15 mouse cellular contexts compared by ENCODE assay signal in genomic region chr3:84032933-84033730, GRCm38 (mm10). TPM values are rescaled to one million over a fixed set of nuclear protein-coding genes. Genes with fewer than 3 reads are reported as not detected.
A peak's percentile ranks its signal among the peaks of the same experiment; 100 is the strongest.
DNase-seq lines count a peak whose midpoint lies in the region; ATAC-seq lines count a peak whose summit lies in the region.
"Had no signal": no experiment of that assay in that cellular context is flagged by ENCODE, and none has a peak within 500 bp of the region (broad histone marks: within the 10 kb centered on the region; RNA-seq: fewer than 3 reads in every experiment).

No protein-coding gene starts in this region.

- H3K36me3 ChIP-seq in liver, embryonic 12.5 days = peaks cover 54% of the 10 kb centered on the region
- H3K36me3 ChIP-seq in embryonic facial prominence, embryonic 10.5 days (replicated peaks) = peaks cover 90% of the 10 kb centered on the region
- H3K36me3 ChIP-seq in forebrain, embryonic 16.5 days (ENCODE audit: control insufficient read depth, insufficient read depth) = 0 out of 2 replicates have a peak, but pooled peaks cover 2% of the 10 kb centered on the region
- peaks cover 7% of the 10 kb centered on the region; the same call in 1 of the 2 replicates for H3K36me3 ChIP-seq in midbrain, embryonic 11.5 days (ENCODE audit: control insufficient read depth, insufficient read depth, low read length)

- no peak overlapping the region for H3K4me3 ChIP-seq in liver, embryonic 12.5 days
- H3K4me3 ChIP-seq in embryonic facial prominence, embryonic 10.5 days = no peak overlapping the region
- no peak overlapping the region for H3K4me3 ChIP-seq in forebrain, embryonic 16.5 days (replicated peaks; ENCODE audit: low read length)
- H3K4me3 ChIP-seq in midbrain, embryonic 11.5 days (ENCODE audit: low read depth, low read length) = no peak overlapping the region
- H3K4me3 ChIP-seq: embryonic facial prominence, embryonic 12.5 days had no signal

- intact Hi-C loops in gastrocnemius, postnatal 36 days (cut with DNase I) = no loop called here

- H3K27ac ChIP-seq in liver, embryonic 12.5 days = peak overlapping the region; percentile 97
- H3K27ac ChIP-seq in embryonic facial prominence, embryonic 10.5 days (replicated peaks) = peak overlapping the region; percentile 44
- H3K27ac ChIP-seq in forebrain, embryonic 16.5 days (ENCODE audit: low read length) = no peak overlapping the region
- no peak overlapping the region for H3K27ac ChIP-seq in midbrain, embryonic 11.5 days (ENCODE audit: low read depth, low read length)
- H3K27ac ChIP-seq: embryonic facial prominence, embryonic 12.5 days had no signal

- 80% methylated on average over 10 of the region's 10 CpGs for WGBS in liver, embryonic 12.5 days (ENCODE audit: insufficient replicate concordance)
- whole genome bisulfite sequencing in embryonic facial prominence, embryonic 10.5 days = 76% methylated on average over 10 of the region's 10 CpGs
- 75% methylated on average over 10 of the region's 10 CpGs for WGBS in forebrain, embryonic 16.5 days
- WGBS in midbrain, embryonic 11.5 days = 83% methylated on average over 10 of the region's 10 CpGs

- ATAC-seq in liver, embryonic 12.5 days = no peak
- no peak for ATAC-seq in forebrain, embryonic 16.5 days
- 0 out of 2 replicates have a peak, but pooled peaks have one; percentile 17 for ATAC-seq in midbrain, embryonic 11.5 days (ENCODE audit: low FRiP score)

- H3K4me1 ChIP-seq in liver, embryonic 12.5 days = peaks cover 54% of the 10 kb centered on the region
- H3K4me1 ChIP-seq in embryonic facial prominence, embryonic 10.5 days = peaks cover 51% of the 10 kb centered on the region
- peaks cover 62% of the 10 kb centered on the region for H3K4me1 ChIP-seq in forebrain, embryonic 16.5 days (replicated peaks; ENCODE audit: control insufficient read depth, insufficient read depth, low read length)
- H3K4me1 ChIP-seq in midbrain, embryonic 11.5 days (ENCODE audit: control insufficient read depth, insufficient read depth, low read length) = peaks cover 24% of the 10 kb centered on the region

- peak overlapping the region; percentile 97; the same call in 1 of the 2 replicates for H3K4me2 ChIP-seq in liver, embryonic 12.5 days
- H3K4me2 ChIP-seq in forebrain, embryonic 16.5 days (ENCODE audit: low read length) = peak overlapping the region; percentile 19; the same call in 1 of the 2 replicates
- H3K4me2 ChIP-seq in midbrain, embryonic 11.5 days = no peak overlapping the region
- H3K4me2 ChIP-seq: embryonic facial prominence, embryonic 12.5 days had no signal

- no peaks in the 10 kb centered on the region for H3K9me3 ChIP-seq in liver, embryonic 12.5 days (replicated peaks)
- no peaks in the 10 kb centered on the region for H3K9me3 ChIP-seq in embryonic facial prominence, embryonic 10.5 days
- no peaks in the 10 kb centered on the region for H3K9me3 ChIP-seq in forebrain, embryonic 16.5 days (ENCODE audit: control insufficient read depth, low read length)
- H3K9me3 ChIP-seq in midbrain, embryonic 11.5 days (ENCODE audit: control insufficient read depth, low read length) = no peaks in the 10 kb centered on the region
- H3K9me3 ChIP-seq: embryonic facial prominence, embryonic 12.5 days had no signal

- H3K27me3 ChIP-seq in liver, embryonic 12.5 days (replicated peaks) = no peaks in the 10 kb centered on the region
- H3K27me3 ChIP-seq in embryonic facial prominence, embryonic 10.5 days (replicated peaks; ENCODE audit: low read depth, poor library complexity, severe bottlenecking) = no peaks in the 10 kb centered on the region
- H3K27me3 ChIP-seq in forebrain, embryonic 16.5 days (replicated peaks; ENCODE audit: control insufficient read depth, insufficient read depth, low read length) = no peaks in the 10 kb centered on the region
- no peaks in the 10 kb centered on the region for H3K27me3 ChIP-seq in midbrain, embryonic 11.5 days (ENCODE audit: control insufficient read depth, insufficient read depth, low read length)
- H3K27me3 ChIP-seq: embryonic facial prominence, embryonic 12.5 days had no signal

- H3K9ac ChIP-seq in liver, embryonic 12.5 days = peak overlapping the region; percentile 35; the same call in 1 of the 2 replicates
- H3K9ac ChIP-seq in forebrain, embryonic 16.5 days (replicated peaks; ENCODE audit: low read depth, low read length) = no peak overlapping the region
- no peak overlapping the region for H3K9ac ChIP-seq in midbrain, embryonic 11.5 days (ENCODE audit: low read length)
- H3K9ac ChIP-seq: embryonic facial prominence, embryonic 12.5 days had no signal

- DNase-seq in liver = no peak
- DNase-seq in embryonic facial prominence, embryonic 10.5 days (ENCODE audit: low spot score) = no peak
- DNase-seq in midbrain, embryonic 11.5 days (ENCODE audit: low spot score, missing footprints) = peak; percentile 79
- no peak for DNase-seq in gastrocnemius, postnatal 36 days
- DNase-seq in thymus, postnatal 10 days (ENCODE audit: low spot score in 2 of 2) = no peak
- no peak for DNase-seq in right cerebral cortex, postnatal 14 days
- DNase-seq: adrenal gland, postnatal 36 days; cerebellum, postnatal 25 days; kidney, adult 11 months; kidney, postnatal 14 days; left cerebral cortex, postnatal 4 days; lung, adult 2 months had no signal

RNA-seq across cellular contexts. Expression of gene Tmem131l, which starts 6.8 kb away (rescaled TPM):
- 30.3 and 32.0 TPM in 2 replicates for polyA plus RNA-seq in liver, embryonic 12.5 days (2016; fragmentation: Nextera tagmentation; extraction: Ambion mirVana)
- 82.6 and 84.7 TPM in 2 replicates for polyA plus RNA-seq in embryonic facial prominence, embryonic 10.5 days (2016; fragmentation: Nextera tagmentation; extraction: Ambion mirVana)
- 129 and 134 TPM in 2 replicates for polyA plus RNA-seq in forebrain, embryonic 16.5 days (2015; fragmentation: Nextera tagmentation; extraction: Ambion mirVana)
- 67.1 and 76.3 TPM in 2 replicates for polyA plus RNA-seq in midbrain, embryonic 11.5 days (2014; fragmentation: Nextera tagmentation; extraction: Ambion mirVana)
- 10 to 100 TPM; 13.0 to 18.4 TPM for total RNA-seq in gastrocnemius, postnatal 36 days (2021)

Comparison
In these comparisons a context has a peak if more than half of its experiments do, and no peak if none do; other contexts are left out.
1. H3K27ac ChIP-seq: peak in liver, embryonic 12.5 days (single experiment) and embryonic facial prominence, embryonic 10.5 days (single experiment); none in forebrain, embryonic 16.5 days (single experiment) and midbrain, embryonic 11.5 days (single experiment).